Mouse (Mus musculus): ENCODE measurements around the gene Ppp1cc. TPM values are rescaled to one million over a fixed set of nuclear protein-coding genes. Genes with fewer than 3 reads are reported as not detected.

Ppp1cc gene
- polyA plus RNA-seq (2012; rRNA removed): 67.6 and 81.1 TPM in 2 replicates

DNA sequence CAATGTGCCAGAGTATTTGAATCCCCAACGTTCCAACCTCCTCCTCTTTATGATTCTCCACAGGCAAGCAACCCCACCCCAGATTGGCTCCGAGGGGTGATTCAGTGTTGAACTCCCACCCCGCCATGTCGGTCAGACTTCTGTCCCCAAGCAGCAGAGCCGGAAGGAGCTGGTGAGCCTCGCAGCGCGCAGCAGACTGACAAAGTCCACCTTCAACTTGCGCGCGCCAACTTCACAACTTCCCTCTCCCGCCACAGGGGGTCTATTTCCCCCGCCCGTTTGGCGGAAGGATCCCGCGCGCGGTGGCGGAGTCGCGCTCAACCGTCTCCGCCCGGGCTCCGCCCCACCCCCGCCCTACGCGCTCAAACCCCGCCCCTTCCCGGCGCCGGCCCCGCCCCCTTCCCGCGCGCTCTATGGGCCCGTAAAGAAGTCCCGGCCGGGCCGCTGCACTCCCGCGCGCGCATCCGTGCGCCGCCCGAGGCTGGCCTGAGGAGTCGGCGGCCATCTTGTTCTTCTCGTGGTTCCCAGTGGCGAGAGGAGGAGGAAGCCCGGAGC is at the start of gene Ppp1cc:
Gene Ppp1cc (plus strand): TSS at position 452 of the 555 bp plus-strand sequence.
- Histone ChIP-seq H3K4me3 (replicated peaks; ENCODE audit: extremely low read depth, low read depth, low read length) (peak within 1 kb of the TSS; percentile 87), H3K4me1 (ENCODE audit: control insufficient read depth, insufficient read depth, low read length) (peaks cover 21% of the 10 kb centered on the region)
- WGBS: under 1% methylated on average over 50 of the region's 54 CpGs
- TF ChIP-seq POLR2A (IDR thresholded peaks at IDR 0.05; ENCODE audit: borderline replicate concordance, extremely low read depth, low read depth, low read length): peak; percentile 78; the same call in 1 of the 2 replicates
- TF ChIP-seq CTCF (IDR thresholded peaks at IDR 0.05; ENCODE audit: insufficient read depth, low read length): no peak
- DNase-seq: peak; percentile 85

DNA sequence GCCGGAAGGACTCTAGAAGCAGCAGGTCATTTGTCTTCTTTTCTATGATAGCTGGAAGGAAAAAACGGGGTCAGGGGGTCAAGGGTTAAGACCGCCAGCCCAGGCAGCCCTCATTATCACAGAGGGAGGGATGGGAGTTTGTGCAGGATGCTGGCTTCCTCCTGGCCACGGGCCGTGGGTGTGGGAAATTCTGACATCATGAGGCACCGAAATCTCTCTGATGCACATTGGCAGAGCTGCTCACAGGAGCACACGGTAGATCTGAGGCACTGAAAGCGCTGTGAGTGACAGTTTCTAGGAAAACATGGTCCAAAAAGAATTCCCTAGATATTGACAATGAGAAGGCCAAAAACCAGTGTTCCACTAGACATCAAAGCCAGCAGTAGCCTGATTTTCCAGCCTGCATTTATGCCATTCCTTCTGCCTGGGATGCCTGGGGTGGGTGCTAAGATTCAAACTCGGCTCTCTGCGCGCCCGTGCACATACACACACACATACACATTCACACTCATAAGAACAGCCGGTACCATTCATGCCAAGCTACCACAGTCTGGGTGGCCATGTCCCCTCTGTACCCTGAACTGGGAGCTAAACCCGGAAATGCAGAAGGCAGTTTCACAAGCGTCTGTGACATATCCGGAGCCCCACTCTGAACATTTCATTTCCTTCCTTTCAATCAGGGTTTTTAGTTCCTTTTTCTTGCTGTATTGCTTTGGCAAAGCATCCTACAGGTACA is 48.6 kb upstream of the Ppp1cc start:
- TF ChIP-seq POLR2A (IDR thresholded peaks at IDR 0.05; ENCODE audit: borderline replicate concordance, extremely low read depth, low read depth, low read length) (no peak), CTCF (IDR thresholded peaks at IDR 0.05; ENCODE audit: insufficient read depth, low read length) (no peak)
- no peak for DNase-seq
- 50% methylated on average over 16 of the region's 16 CpGs for WGBS
- no peaks in the 10 kb centered on the region for H3K4me1 ChIP-seq (ENCODE audit: control insufficient read depth, insufficient read depth, low read length)
- no peak overlapping the region for H3K4me3 ChIP-seq (replicated peaks; ENCODE audit: extremely low read depth, low read depth, low read length)

- no peak for TF ChIP-seq POLR2A (IDR thresholded peaks at IDR 0.05; ENCODE audit: borderline replicate concordance, extremely low read depth, low read depth, low read length)
- no peak for TF ChIP-seq CTCF (IDR thresholded peaks at IDR 0.05; ENCODE audit: insufficient read depth, low read length)
- DNase-seq: no peak
- no peak overlapping the region for H3K4me3 ChIP-seq (replicated peaks; ENCODE audit: extremely low read depth, low read depth, low read length)
- 91% methylated on average over 13 of the region's 13 CpGs for WGBS
- H3K4me1 ChIP-seq (ENCODE audit: control insufficient read depth, insufficient read depth, low read length): no peaks in the 10 kb centered on the region
Observed at GRCm38 (mm10) chr5:122110625-122111024, 47.5 kb upstream of the Ppp1cc start.

DNA sequence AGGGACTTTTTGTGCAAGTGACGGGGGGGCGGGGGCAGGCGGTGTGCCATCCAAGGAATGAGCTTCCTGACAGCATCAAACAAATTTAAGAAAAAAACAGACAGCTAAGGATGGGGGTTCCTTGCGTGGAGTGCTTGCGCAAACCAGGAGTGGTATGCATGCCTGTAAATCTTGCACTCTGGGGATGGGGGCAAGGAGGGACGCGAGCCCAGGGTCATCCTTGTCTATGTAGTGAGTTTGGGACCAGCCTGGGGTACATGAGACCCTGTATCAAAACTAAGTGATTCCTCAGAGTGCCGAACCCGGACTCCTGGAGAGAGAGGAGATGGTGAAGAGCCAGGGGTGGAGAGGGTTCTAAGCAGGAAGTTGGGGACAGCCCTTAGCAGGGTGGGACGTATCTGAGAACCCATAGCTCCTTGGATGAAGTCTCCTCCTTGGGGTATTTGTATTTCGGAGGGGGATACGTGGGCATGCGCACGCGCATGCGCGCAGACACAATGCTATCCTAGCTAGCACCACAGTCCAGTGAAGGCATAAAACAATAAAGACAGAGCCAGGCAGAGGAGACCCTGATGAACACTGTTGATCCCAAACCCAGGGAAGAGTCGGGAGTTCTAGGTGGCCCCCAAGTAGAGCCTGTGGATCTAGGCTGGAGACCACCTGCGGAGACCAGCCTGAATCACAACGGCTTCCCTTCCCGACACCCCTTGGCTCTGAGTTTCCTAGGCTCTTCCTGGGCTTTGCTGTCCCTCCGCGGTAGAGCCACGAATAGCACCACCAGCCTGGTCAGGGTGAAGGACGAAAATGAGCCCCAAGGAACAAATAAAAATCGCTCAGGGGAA is 46.8 kb upstream of the Ppp1cc start:
- TF ChIP-seq POLR2A (IDR thresholded peaks at IDR 0.05; ENCODE audit: borderline replicate concordance, extremely low read depth, low read depth, low read length) (no peak), CTCF (IDR thresholded peaks at IDR 0.05; ENCODE audit: insufficient read depth, low read length) (no peak)
- no peak for DNase-seq
- 71% methylated on average over 26 of the region's 26 CpGs for WGBS
- Histone ChIP-seq H3K4me1 (ENCODE audit: control insufficient read depth, insufficient read depth, low read length) (no peaks in the 10 kb centered on the region), H3K4me3 (replicated peaks; ENCODE audit: extremely low read depth, low read depth, low read length) (no peak overlapping the region)

- no peak for DNase-seq
- no peak for TF ChIP-seq CTCF (IDR thresholded peaks at IDR 0.05; ENCODE audit: insufficient read depth, low read length)
- no peak for TF ChIP-seq POLR2A (IDR thresholded peaks at IDR 0.05; ENCODE audit: borderline replicate concordance, extremely low read depth, low read depth, low read length)
- WGBS: 50% methylated on average over 4 of the region's 4 CpGs
Observed at GRCm38 (mm10) chr5:122111933-122112248, 46.2 kb upstream of the Ppp1cc start.

GRCm38 (mm10) chr5:122113450-122113849 is 44.6 kb upstream of the Ppp1cc start:
- no peak for DNase-seq
- Histone ChIP-seq H3K4me3 (replicated peaks; ENCODE audit: extremely low read depth, low read depth, low read length) (no peak overlapping the region), H3K4me1 (ENCODE audit: control insufficient read depth, insufficient read depth, low read length) (no peaks in the 10 kb centered on the region)
- WGBS: 56% methylated on average over 7 of the region's 7 CpGs
- TF ChIP-seq POLR2A (IDR thresholded peaks at IDR 0.05; ENCODE audit: borderline replicate concordance, extremely low read depth, low read depth, low read length) (no peak), CTCF (IDR thresholded peaks at IDR 0.05; ENCODE audit: insufficient read depth, low read length) (no peak)

More at GRCm38 (mm10) chr5:122111933-122112248, 46.2 kb upstream of the Ppp1cc start:
- Histone ChIP-seq H3K4me1 (ENCODE audit: control insufficient read depth, insufficient read depth, low read length) (no peaks in the 10 kb centered on the region), H3K4me3 (replicated peaks; ENCODE audit: extremely low read depth, low read depth, low read length) (no peak overlapping the region)

DNA sequence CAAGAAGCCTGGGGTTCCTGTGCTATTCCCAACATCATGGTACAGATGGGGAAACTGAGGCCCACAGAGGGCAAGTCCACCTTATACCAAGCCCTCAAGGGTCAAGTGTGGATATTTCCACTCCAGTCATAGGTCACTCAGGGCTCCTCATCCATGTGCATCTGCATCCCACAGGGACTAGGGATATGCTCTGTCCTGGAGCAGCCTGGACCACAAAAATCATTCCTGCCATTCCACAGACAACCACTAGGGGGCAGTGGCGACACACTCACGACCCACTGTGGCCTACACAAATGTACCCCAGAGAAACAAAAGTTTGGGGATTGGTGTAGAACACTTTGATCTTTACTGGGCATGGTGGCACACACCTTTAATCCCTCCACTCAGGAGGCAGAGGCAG is 43.9 kb upstream of the Ppp1cc start:
- 0% methylated on average over 2 of the region's 2 CpGs for WGBS
- DNase-seq: peak; percentile 55
- no peak for TF ChIP-seq POLR2A (IDR thresholded peaks at IDR 0.05; ENCODE audit: borderline replicate concordance, extremely low read depth, low read depth, low read length)
- TF ChIP-seq CTCF (IDR thresholded peaks at IDR 0.05; ENCODE audit: insufficient read depth, low read length): peak; percentile 96
- Histone ChIP-seq H3K4me3 (replicated peaks; ENCODE audit: extremely low read depth, low read depth, low read length) (no peak overlapping the region), H3K4me1 (ENCODE audit: control insufficient read depth, insufficient read depth, low read length) (no peaks in the 10 kb centered on the region)

- no peak for DNase-seq
- Histone ChIP-seq H3K4me1 (ENCODE audit: control insufficient read depth, insufficient read depth, low read length) (no peaks in the 10 kb centered on the region), H3K4me3 (replicated peaks; ENCODE audit: extremely low read depth, low read depth, low read length) (no peak overlapping the region)
- TF ChIP-seq CTCF (IDR thresholded peaks at IDR 0.05; ENCODE audit: insufficient read depth, low read length) (no peak), POLR2A (IDR thresholded peaks at IDR 0.05; ENCODE audit: borderline replicate concordance, extremely low read depth, low read depth, low read length) (no peak)
- 85% methylated on average over 9 of the region's 9 CpGs for WGBS
Observed at GRCm38 (mm10) chr5:122115266-122115763, 42.8 kb upstream of the Ppp1cc start.

GRCm38 (mm10) chr5:122116243-122116642 is 41.8 kb upstream of the Ppp1cc start:
- Histone ChIP-seq H3K4me1 (ENCODE audit: control insufficient read depth, insufficient read depth, low read length) (no peaks in the 10 kb centered on the region), H3K4me3 (replicated peaks; ENCODE audit: extremely low read depth, low read depth, low read length) (no peak overlapping the region)
- TF ChIP-seq POLR2A (IDR thresholded peaks at IDR 0.05; ENCODE audit: borderline replicate concordance, extremely low read depth, low read depth, low read length) (no peak), CTCF (IDR thresholded peaks at IDR 0.05; ENCODE audit: insufficient read depth, low read length) (peak; percentile 36; the same call in 1 of the 2 replicates)
- 91% methylated on average over 6 of the region's 6 CpGs for WGBS
- no peak for DNase-seq

Data from lung, adult 2 months (tissue).